Mouse (Mus musculus) olfactory bulb, adult 2 months (tissue): ENCODE measurements around the gene Rufy1. TPM values are rescaled to one million over a fixed set of nuclear protein-coding genes. Genes with fewer than 3 reads are reported as not detected.
"Not testable (repeated sequence)": the region's sequence is repeated elsewhere in the genome, so short reads cannot be mapped to it uniquely, and the experiment has no call there.

ENCODE experiments used
- H3K27ac ChIP-seq: fragments of 200-500 bp; 2 replicates; pipeline ENCODE4 v1.5.1; 2012; ENCODE audit warnings: low read depth, low read length; ENCODE audit not compliant: insufficient read depth
- H3K4me1 ChIP-seq: fragments of 200-500 bp; 2 replicates; pipeline ENCODE4 v1.6.1; 2012; ENCODE audit warnings: low read length; ENCODE audit not compliant: control insufficient read depth, insufficient read depth
- H3K4me3 ChIP-seq: fragments of 200-500 bp; 2 replicates; pipeline ENCODE4 v1.5.1; 2012; ENCODE audit warnings: mild to moderate bottlenecking, low read depth, low read length, moderate library complexity; ENCODE audit not compliant: insufficient read depth
- CTCF ChIP-seq: fragments of 200-500 bp; IDR thresholded peaks from 2 replicates; pipeline ENCODE4 v1.5.1; 2012; ENCODE audit warnings: low read depth, mild to moderate bottlenecking, low read length, moderate library complexity; ENCODE audit not compliant: insufficient read depth
- POLR2A ChIP-seq: fragments of 200-500 bp; IDR thresholded peaks from 2 replicates; pipeline ENCODE4 v1.6.1; 2012; ENCODE audit warnings: mild to moderate bottlenecking, low read depth, low read length, moderate library complexity; ENCODE audit not compliant: insufficient read depth
- WGBS: fragments of 180-500 bp; shearing (Covaris S2); methylation state at CpG from one replicate; pipeline ENCODE4 v1.1.7; 2018; 5-methylcytosine and 5-hydroxymethylcytosine counted together
- polyA plus RNA-seq: library from polyadenylated mRNA; stranded (reverse); fragments of >200 nt; gene quantifications from 2 replicates; pipeline ENCODE4 v1.2.4, GENCODE M21; 2012; ENCODE audit warnings: low replicate concordance; ENCODE audit not compliant: missing spikeins, insufficient read depth, insufficient read length

Gene Rufy1
- polyA plus RNA-seq, 1 experiment = not detected

- H3K4me1 ChIP-seq = peaks cover 9% of the 10 kb centered on the region
- H3K27ac ChIP-seq = no peak overlapping the region
- TF ChIP-seq POLR2A = no peak
- no peak for TF ChIP-seq CTCF
- no peak overlapping the region for H3K4me3 ChIP-seq
- 9% methylated on average over 26 of the region's 26 CpGs for WGBS
Observed at GRCm38 (mm10) chr11:50457111-50457911, 26.4 kb upstream of the Rufy1 start.

DNA sequence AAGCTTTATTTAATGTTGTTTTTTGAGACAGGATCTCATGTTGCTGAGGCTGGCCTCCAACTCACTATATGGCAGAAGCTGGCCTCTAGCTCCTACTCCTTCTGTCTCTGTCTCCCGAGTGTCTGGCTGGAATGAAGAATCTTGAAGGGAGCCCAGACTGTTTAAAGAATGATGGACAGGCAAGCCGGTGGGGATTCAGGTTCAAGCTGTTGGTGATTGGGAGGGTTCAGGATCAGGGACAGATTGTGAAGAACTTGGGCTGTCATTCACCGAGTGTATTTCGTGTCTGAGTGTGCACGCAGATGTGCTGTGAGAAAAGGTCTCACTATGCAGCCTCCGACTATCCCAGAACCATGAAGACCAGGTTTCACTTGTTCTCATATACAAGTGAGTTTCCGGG lies 25.5 kb upstream of the Rufy1 start:
- Histone ChIP-seq H3K4me3 (no peak overlapping the region), H3K4me1 (peaks cover 9% of the 10 kb centered on the region), H3K27ac (no peak overlapping the region)
- no peak for TF ChIP-seq CTCF
- TF ChIP-seq POLR2A = no peak
- 60% methylated on average over 7 of the region's 7 CpGs for whole genome bisulfite sequencing

DNA sequence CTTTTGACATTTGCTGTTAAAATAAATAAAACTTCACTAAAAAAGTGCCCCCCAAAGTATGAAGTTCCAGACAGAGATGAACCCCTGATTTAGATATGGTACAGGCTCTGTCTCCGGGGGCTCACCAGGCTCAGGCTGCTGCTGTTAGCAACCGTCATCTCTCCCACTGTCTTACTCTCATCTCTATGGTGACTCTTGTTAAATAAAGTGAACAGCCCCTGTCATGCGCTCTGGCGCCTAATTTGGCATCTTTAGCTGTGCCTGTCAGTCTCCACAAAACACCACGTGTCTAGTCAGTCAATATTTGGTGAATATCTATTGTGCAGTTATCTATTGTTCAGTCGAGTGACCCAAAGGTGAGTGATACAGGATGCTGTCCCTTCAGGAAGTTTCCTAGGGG lies 24.0 kb upstream of the Rufy1 start:
- no peak overlapping the region for H3K27ac ChIP-seq
- 65% methylated on average over 6 of the region's 6 CpGs for WGBS

GRCm38 (mm10) chr11:50450236-50450635 lies 19.3 kb upstream of the Rufy1 start:
- TF ChIP-seq POLR2A = no peak
- no peak for TF ChIP-seq CTCF
- Histone ChIP-seq H3K4me3 (no peak overlapping the region), H3K4me1 (no peaks in the 10 kb centered on the region), H3K27ac (no peak overlapping the region)
- WGBS = 82% methylated on average over 9 of the region's 9 CpGs

More for the DNA sequence above, 24.0 kb upstream of the Rufy1 start:
- Histone ChIP-seq H3K4me3 (no peak overlapping the region), H3K4me1 (peaks cover 9% of the 10 kb centered on the region)
- TF ChIP-seq CTCF (no peak), POLR2A (no peak)

- WGBS = 37% methylated on average over 8 of the region's 8 CpGs
- not testable (repeated sequence) for H3K4me1 ChIP-seq, H3K27ac ChIP-seq, H3K4me3 ChIP-seq
Observed at GRCm38 (mm10) chr11:50448163-50448562, 17.2 kb upstream of the Rufy1 start.

GRCm38 (mm10) chr11:50443259-50444065 lies 12.5 kb upstream of the Rufy1 start:
- TF ChIP-seq CTCF (no peak), POLR2A (no peak)
- H3K27ac ChIP-seq = no peak overlapping the region
- peaks cover 9% of the 10 kb centered on the region; the same call in 1 of the 2 replicates for H3K4me1 ChIP-seq
- WGBS = 71% methylated on average over 5 of the region's 5 CpGs
- no peak overlapping the region for H3K4me3 ChIP-seq

GRCm38 (mm10) chr11:50441637-50442036 lies 10.7 kb upstream of the Rufy1 start:
- H3K27ac ChIP-seq = no peak overlapping the region
- 59% methylated on average over 9 of the region's 9 CpGs for WGBS
- no peak overlapping the region for H3K4me3 ChIP-seq
- TF ChIP-seq CTCF (no peak), POLR2A (no peak)
- peaks cover 9% of the 10 kb centered on the region; the same call in 1 of the 2 replicates for H3K4me1 ChIP-seq

GRCm38 (mm10) chr11:50440691-50441090 lies 9.8 kb upstream of the Rufy1 start:
- TF ChIP-seq POLR2A = no peak
- no peak for TF ChIP-seq CTCF
- Histone ChIP-seq H3K27ac (no peak overlapping the region), H3K4me3 (no peak overlapping the region), H3K4me1 (peaks cover 9% of the 10 kb centered on the region; the same call in 1 of the 2 replicates)
- 84% methylated on average over 6 of the region's 6 CpGs for WGBS

GRCm38 (mm10) chr11:50439857-50440256 lies 8.9 kb upstream of the Rufy1 start:
- 40% methylated on average over 8 of the region's 8 CpGs for WGBS
- H3K4me3 ChIP-seq = no peak overlapping the region
- H3K4me1 ChIP-seq = peaks cover 9% of the 10 kb centered on the region; the same call in 1 of the 2 replicates
- no peak overlapping the region for H3K27ac ChIP-seq
- no peak for TF ChIP-seq CTCF
- no peak for TF ChIP-seq POLR2A
